Mouse (Mus musculus) heart, embryonic 15.5 days (tissue): ENCODE data around the gene Cytip. TPM values are rescaled to one million over a fixed set of nuclear protein-coding genes. Genes with fewer than 3 reads are reported as not detected.

ENCODE experiments used
- ATAC-seq: fragments of 200-750 bp; cut with Nextera tagmentation; replicated peaks from 2 replicates; pipeline ENCODE4 v1.8.0; 2017; ENCODE audit warnings: low read depth, moderate TSS enrichment; ENCODE audit not compliant: insufficient number of reproducible peaks, insufficient read depth, low FRiP score
- H3K27ac ChIP-seq: fragments of 300-500 bp; sonication (generic); 2 replicates; pipeline ENCODE4 v1.5.1; 2015; ENCODE audit warnings: mild to moderate bottlenecking, inconsistent platforms
- H3K27me3 ChIP-seq: fragments of 300-500 bp; sonication (generic); 2 replicates; pipeline ENCODE4 v1.6.1; 2015; ENCODE audit warnings: inconsistent platforms
- H3K36me3 ChIP-seq: fragments of 300-500 bp; sonication (generic); 2 replicates; pipeline ENCODE4 v1.6.1; 2015; ENCODE audit warnings: mild to moderate bottlenecking, inconsistent platforms
- H3K4me1 ChIP-seq: fragments of 300-500 bp; sonication (generic); replicated peaks from 2 replicates; pipeline ENCODE4 v1.6.1; 2015; ENCODE audit warnings: inconsistent platforms
- H3K4me2 ChIP-seq: fragments of 300-500 bp; sonication (generic); 2 replicates; pipeline ENCODE4 v1.6.1; 2015; ENCODE audit warnings: inconsistent platforms, mild to moderate bottlenecking, moderate library complexity
- H3K4me3 ChIP-seq: fragments of 300-500 bp; sonication (generic); 2 replicates; pipeline ENCODE4 v1.5.1; 2015; ENCODE audit warnings: mild to moderate bottlenecking, inconsistent platforms
- H3K9ac ChIP-seq: fragments of 300-500 bp; sonication (generic); 2 replicates; pipeline ENCODE4 v1.6.1; 2015; ENCODE audit warnings: mild to moderate bottlenecking, inconsistent platforms
- H3K9me3 ChIP-seq: fragments of 300-500 bp; sonication (generic); replicated peaks from 2 replicates; pipeline ENCODE4 v1.6.1; 2016; ENCODE audit warnings: inconsistent platforms
- WGBS: fragments of 180-500 bp; shearing (Covaris S2); methylation state at CpG from one replicate; pipeline ENCODE4 v1.1.7; 2015; ENCODE audit warnings: mixed read lengths; 5-methylcytosine and 5-hydroxymethylcytosine counted together
- polyA plus RNA-seq: library from polyadenylated mRNA; unstranded; fragments of >200 nt; fragmentation: Nextera tagmentation; extraction: Ambion mirVana; gene quantifications from 2 replicates; pipeline ENCODE4 v1.2.1, GENCODE M21; 2015

Cytip gene
- 1.5 and 3.4 TPM in 2 replicates for polyA plus RNA-seq

GRCm38 (mm10) chr2:58195346-58195745 lies at the start of gene Cytip:
Gene Cytip (minus strand): TSS chr2:58195532.
- 56% methylated on average over 4 of the region's 4 CpGs for WGBS
- Histone ChIP-seq H3K4me3 (no peak within 1 kb of the TSS), H3K36me3 (no peaks in the 10 kb centered on the region), H3K27ac (no peak within 1 kb of the TSS), H3K27me3 (no peaks in the 10 kb centered on the region), H3K9ac (no peak within 1 kb of the TSS), H3K4me1 (no peaks in the 10 kb centered on the region), H3K4me2 (no peak within 1 kb of the TSS), H3K9me3 (no peaks in the 10 kb centered on the region)
- no peak for ATAC-seq

- no peak overlapping the region for H3K27ac ChIP-seq
- no peak for ATAC-seq
- H3K4me3 ChIP-seq = no peak overlapping the region
- H3K9ac ChIP-seq = no peak overlapping the region
- no peaks in the 10 kb centered on the region for H3K9me3 ChIP-seq
- no peaks in the 10 kb centered on the region for H3K27me3 ChIP-seq
- no peak overlapping the region for H3K4me2 ChIP-seq
- H3K36me3 ChIP-seq = no peaks in the 10 kb centered on the region
- WGBS = 67% methylated on average over 4 of the region's 4 CpGs
- no peaks in the 10 kb centered on the region for H3K4me1 ChIP-seq
Observed at GRCm38 (mm10) chr2:58240639-58241038, 45.3 kb upstream of the Cytip start.

GRCm38 (mm10) chr2:58237487-58237886 lies 42.2 kb upstream of the Cytip start:
- WGBS = 58% methylated on average over 2 of the region's 2 CpGs
- Histone ChIP-seq H3K9ac (no peak overlapping the region), H3K27me3 (no peaks in the 10 kb centered on the region), H3K36me3 (no peaks in the 10 kb centered on the region), H3K9me3 (no peaks in the 10 kb centered on the region), H3K4me1 (no peaks in the 10 kb centered on the region), H3K4me2 (no peak overlapping the region), H3K4me3 (no peak overlapping the region), H3K27ac (no peak overlapping the region)
- ATAC-seq = no peak

GRCm38 (mm10) chr2:58199442-58199841 lies 4.1 kb upstream of the Cytip start:
- Histone ChIP-seq H3K36me3 (no peaks in the 10 kb centered on the region), H3K9ac (no peak overlapping the region), H3K4me2 (no peak overlapping the region), H3K27me3 (no peaks in the 10 kb centered on the region), H3K9me3 (no peaks in the 10 kb centered on the region), H3K27ac (no peak overlapping the region), H3K4me1 (no peaks in the 10 kb centered on the region), H3K4me3 (no peak overlapping the region)
- 55% methylated on average over 6 of the region's 6 CpGs for WGBS
- ATAC-seq = no peak

- 46% methylated on average over 1 of the region's 1 CpGs for WGBS
- no peak for ATAC-seq
Observed at GRCm38 (mm10) chr2:58196880-58197279, 1.5 kb upstream of the Cytip start.

GRCm38 (mm10) chr2:58194422-58195115 lies 763 bp downstream of the Cytip start:
- Histone ChIP-seq H3K36me3 (no peaks in the 10 kb centered on the region), H3K4me3 (no peak overlapping the region), H3K9ac (no peak overlapping the region), H3K27ac (no peak overlapping the region), H3K9me3 (no peaks in the 10 kb centered on the region), H3K4me1 (no peaks in the 10 kb centered on the region), H3K27me3 (no peaks in the 10 kb centered on the region), H3K4me2 (no peak overlapping the region)
- ATAC-seq = no peak
- 79% methylated on average over 10 of the region's 10 CpGs for WGBS

More at GRCm38 (mm10) chr2:58196880-58197279, 1.5 kb upstream of the Cytip start:
- Histone ChIP-seq H3K36me3 (no peaks in the 10 kb centered on the region), H3K9me3 (no peaks in the 10 kb centered on the region), H3K4me3 (no peak overlapping the region), H3K4me2 (no peak overlapping the region), H3K27ac (no peak overlapping the region), H3K9ac (no peak overlapping the region), H3K27me3 (no peaks in the 10 kb centered on the region), H3K4me1 (no peaks in the 10 kb centered on the region)

GRCm38 (mm10) chr2:58192160-58192559 lies 3.2 kb downstream of the Cytip start:
- 85% methylated on average over 5 of the region's 5 CpGs for WGBS
- Histone ChIP-seq H3K9ac (no peak overlapping the region), H3K36me3 (no peaks in the 10 kb centered on the region), H3K4me3 (no peak overlapping the region), H3K4me1 (no peaks in the 10 kb centered on the region), H3K27me3 (no peaks in the 10 kb centered on the region), H3K27ac (no peak overlapping the region), H3K4me2 (no peak overlapping the region), H3K9me3 (no peaks in the 10 kb centered on the region)
- ATAC-seq = no peak

GRCm38 (mm10) chr2:58189501-58189900 lies 5.8 kb downstream of the Cytip start:
- WGBS = 60% methylated on average over 4 of the region's 4 CpGs
- no peak for ATAC-seq

GRCm38 (mm10) chr2:58188903-58189302 lies 6.4 kb downstream of the Cytip start:
- Histone ChIP-seq H3K27me3 (no peaks in the 10 kb centered on the region), H3K4me1 (no peaks in the 10 kb centered on the region), H3K9me3 (no peaks in the 10 kb centered on the region), H3K36me3 (no peaks in the 10 kb centered on the region), H3K9ac (no peak overlapping the region), H3K4me3 (no peak overlapping the region), H3K4me2 (no peak overlapping the region), H3K27ac (no peak overlapping the region)
- no peak for ATAC-seq
- 44% methylated on average over 1 of the region's 1 CpGs for WGBS

More at GRCm38 (mm10) chr2:58189501-58189900, 5.8 kb downstream of the Cytip start:
- H3K4me2 ChIP-seq = no peak overlapping the region
- no peaks in the 10 kb centered on the region for H3K4me1 ChIP-seq
- H3K9ac ChIP-seq = no peak overlapping the region
- H3K4me3 ChIP-seq = no peak overlapping the region
- H3K27ac ChIP-seq = no peak overlapping the region
- no peaks in the 10 kb centered on the region for H3K36me3 ChIP-seq
- no peaks in the 10 kb centered on the region for H3K9me3 ChIP-seq
- no peaks in the 10 kb centered on the region for H3K27me3 ChIP-seq

- no peaks in the 10 kb centered on the region for H3K36me3 ChIP-seq
- ATAC-seq = no peak
- H3K4me3 ChIP-seq = no peak overlapping the region
- H3K9ac ChIP-seq = no peak overlapping the region
- H3K4me1 ChIP-seq = no peaks in the 10 kb centered on the region
- no peak overlapping the region for H3K4me2 ChIP-seq
- H3K9me3 ChIP-seq = no peaks in the 10 kb centered on the region
- H3K27ac ChIP-seq = no peak overlapping the region
- WGBS = 61% methylated on average over 8 of the region's 8 CpGs
- no peaks in the 10 kb centered on the region for H3K27me3 ChIP-seq
Observed at GRCm38 (mm10) chr2:58187310-58188051, 7.9 kb downstream of the Cytip start.

- ATAC-seq = no peak
- 68% methylated on average over 2 of the region's 2 CpGs for WGBS
Observed at GRCm38 (mm10) chr2:58184197-58184596, 11.1 kb downstream of the Cytip start.

More at GRCm38 (mm10) chr2:58184197-58184596, 11.1 kb downstream of the Cytip start:
- Histone ChIP-seq H3K4me3 (no peak overlapping the region), H3K9me3 (no peaks in the 10 kb centered on the region), H3K36me3 (no peaks in the 10 kb centered on the region), H3K27ac (no peak overlapping the region), H3K27me3 (no peaks in the 10 kb centered on the region), H3K9ac (no peak overlapping the region), H3K4me1 (no peaks in the 10 kb centered on the region), H3K4me2 (no peak overlapping the region)
